Mouse (Mus musculus): ENCODE results near the gene Kidins220.

The Kidins220 gene

DNA sequence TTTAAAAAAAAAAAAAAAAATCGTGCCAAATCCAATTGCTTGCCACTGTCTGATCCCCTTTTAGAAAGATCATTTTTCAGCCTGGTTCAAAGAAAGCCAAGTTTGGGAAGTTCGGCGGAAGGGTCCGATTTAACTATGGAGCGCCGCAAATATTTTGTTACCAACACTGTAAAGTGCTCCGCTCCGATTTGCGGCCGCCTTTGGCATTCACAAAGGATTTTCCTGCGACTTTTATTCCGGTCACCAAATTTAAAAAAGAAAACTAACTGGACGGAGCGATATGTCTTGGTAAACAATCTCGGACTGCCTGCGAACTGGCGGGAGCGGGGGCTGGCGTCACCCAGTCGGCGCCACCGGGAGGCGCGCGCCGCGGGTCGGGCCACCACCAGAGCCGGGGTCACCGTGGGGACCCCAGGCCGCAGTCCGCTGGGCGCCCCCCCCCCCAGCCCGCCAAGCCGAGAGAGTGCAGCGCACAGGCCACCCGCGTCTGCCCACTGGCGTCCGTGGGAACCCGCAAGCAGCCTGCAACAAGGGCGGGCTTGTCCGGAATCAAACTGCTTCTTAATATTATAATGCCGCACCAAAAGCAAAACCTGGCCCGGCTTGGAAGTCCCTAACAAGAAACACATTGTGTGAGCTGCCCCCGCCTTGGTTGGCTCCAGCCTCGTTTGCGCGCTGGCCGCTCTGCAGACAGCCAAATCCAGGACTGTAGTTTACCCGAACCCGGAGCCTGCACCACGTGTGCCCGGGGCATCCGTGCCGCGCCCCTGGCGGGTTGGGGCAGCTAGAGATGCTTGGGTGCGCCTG is 125.9 kb downstream of the Kidins220 start:
- in situ Hi-C loops (cut with MboI; ENCODE audit: unreplicated experiment in 2 of 2), result no loop called here

DNA sequence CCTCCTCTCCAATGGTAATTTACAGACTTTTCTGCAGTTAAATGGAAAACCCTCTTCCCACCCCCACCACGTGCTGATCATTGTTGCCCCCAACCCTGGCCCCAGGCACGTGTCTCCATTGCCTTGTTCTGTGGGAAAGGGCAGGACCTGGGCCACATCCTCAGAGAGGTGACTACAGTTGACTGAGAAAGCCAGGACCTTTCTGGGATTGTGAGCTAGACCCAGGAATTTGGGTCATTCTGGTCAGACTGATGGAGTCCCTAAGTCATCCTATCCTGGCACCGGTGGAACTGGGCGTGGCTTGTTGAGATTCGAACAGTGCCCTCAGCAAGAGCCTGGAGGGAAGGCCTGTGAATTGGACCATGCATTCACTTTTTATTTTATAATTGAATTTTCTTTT is 126.7 kb downstream of the Kidins220 start:
- in situ Hi-C loops (cut with MboI; ENCODE audit: unreplicated experiment in 2 of 2), result no loop called here

- in situ Hi-C loops (cut with MboI; ENCODE audit: unreplicated experiment in 2 of 2), result no loop called here
These were observed 129.2 kb downstream of the Kidins220 start for GRCm38 (mm10) chr12:25103911-25104310.

GRCm38 (mm10) chr12:25104541-25104940 is 129.8 kb downstream of the Kidins220 start:
- in situ Hi-C loops (cut with MboI; ENCODE audit: unreplicated experiment in 2 of 2), result no loop called here

GRCm38 (mm10) chr12:25108865-25109264 is 134.1 kb downstream of the Kidins220 start:
- in situ Hi-C loops (cut with MboI; ENCODE audit: unreplicated experiment in 2 of 2), result no loop called here

DNA sequence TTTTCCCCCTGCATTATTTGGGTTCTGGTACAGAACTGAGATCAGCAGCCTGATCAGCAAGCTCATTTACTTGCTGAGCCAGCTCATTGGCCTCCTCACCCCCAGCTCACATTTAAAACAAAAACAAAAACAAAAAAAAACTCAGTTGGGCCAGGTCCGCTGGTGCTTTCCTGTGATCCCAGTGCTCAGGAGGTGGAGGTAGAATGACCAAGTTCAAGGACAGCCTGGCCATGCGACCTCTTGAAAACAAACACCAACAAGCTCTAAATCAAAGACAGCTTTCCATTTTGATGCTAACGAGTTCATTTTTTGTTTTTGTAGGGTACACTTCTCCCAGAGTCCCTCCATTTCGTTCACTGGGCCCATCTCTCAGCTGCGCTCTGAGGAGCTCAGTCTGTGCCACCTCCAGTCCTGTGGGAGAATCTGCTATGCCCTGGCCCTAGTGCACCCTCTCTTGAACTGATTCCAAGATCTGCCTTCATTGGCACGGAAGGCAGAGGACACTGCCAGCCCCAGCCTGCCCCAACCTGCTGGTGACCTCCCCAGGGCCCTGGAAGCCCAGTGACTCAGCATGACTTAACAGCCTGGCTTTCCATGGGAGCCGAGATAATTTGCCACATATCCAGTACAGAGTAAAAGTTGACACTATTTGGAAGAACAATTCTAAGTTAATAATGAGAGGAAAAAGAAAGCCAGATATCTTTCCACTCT is 135.4 kb downstream of the Kidins220 start:
- in situ Hi-C loops (cut with MboI; ENCODE audit: unreplicated experiment in 2 of 2), result no loop called here

DNA sequence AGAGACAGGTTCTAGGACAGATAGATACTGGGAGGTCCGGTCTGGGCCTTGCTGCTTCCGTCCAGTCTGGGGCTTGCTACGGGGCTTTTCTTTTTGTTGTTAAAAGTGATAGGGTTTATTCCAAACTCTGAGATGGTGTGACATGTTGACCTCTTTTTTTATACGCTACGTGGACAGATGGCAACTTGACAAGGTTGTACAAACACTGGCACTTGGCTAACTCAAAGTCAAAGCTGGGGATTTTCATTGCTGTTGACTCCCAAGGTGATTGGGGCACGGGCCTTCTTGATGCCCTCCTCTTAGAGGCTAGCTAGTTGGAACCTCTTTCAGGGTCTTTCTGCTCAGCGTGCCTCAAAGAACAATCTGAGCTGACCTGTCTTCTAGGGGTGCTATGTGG is 136.0 kb downstream of the Kidins220 start:
- in situ Hi-C loops (cut with MboI; ENCODE audit: unreplicated experiment in 2 of 2), result no loop called here
